26 mouse cellular contexts compared by ENCODE assay signal in the genomic region with DNA sequence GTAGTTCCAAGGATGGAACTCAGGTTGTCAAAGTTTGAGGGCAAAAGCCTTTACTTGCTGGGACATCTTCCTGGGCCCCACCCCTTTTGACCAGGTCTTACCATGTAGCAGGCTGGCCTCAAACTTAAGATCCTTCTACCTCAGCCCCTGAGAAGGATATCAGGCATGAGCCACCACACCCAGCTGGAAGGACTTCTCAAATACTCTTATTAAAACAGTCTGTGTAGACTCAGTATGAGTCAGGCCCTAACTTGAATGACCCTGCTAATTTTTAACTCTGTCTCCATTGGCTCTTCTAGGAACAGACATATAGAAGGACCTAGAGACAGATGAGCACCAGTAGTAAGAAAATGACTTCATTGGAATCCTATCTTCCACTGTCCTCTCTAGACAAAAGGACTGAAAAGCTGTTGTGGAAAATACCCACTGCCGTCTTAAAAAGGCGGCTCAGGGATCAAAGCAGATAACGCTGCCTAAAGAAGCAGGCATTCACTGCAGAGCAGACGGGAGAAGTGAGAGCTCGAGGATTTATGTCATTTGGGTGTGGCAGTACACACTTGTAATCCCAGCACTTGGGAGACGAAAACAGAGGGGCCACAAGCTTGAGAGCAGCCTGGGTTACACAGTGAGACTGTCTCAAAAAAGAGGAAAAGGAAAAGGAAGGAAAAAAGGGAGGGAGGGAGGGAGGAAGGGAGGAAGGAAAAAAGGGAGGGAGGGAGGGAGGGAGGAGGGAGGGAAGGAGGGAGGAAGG. TPM values are rescaled to one million over a fixed set of nuclear protein-coding genes. Genes with fewer than 3 reads are reported as not detected.
A peak's percentile ranks its signal among the peaks of the same experiment; 100 is the strongest.
DNase-seq lines count a peak whose midpoint lies in the region; ATAC-seq and TF ChIP-seq lines count a peak whose summit lies in the region.
"Had no signal": no experiment of that assay in that cellular context is flagged by ENCODE, and none has a peak within 500 bp of the region (broad histone marks: within the 10 kb centered on the region; RNA-seq: fewer than 3 reads in every experiment).

No protein-coding gene starts in this region.

- 34% methylated on average over 6 of the region's 6 CpGs for WGBS in lung, postnatal 0 days
- WGBS in large intestine, adult 2 months: 24% methylated on average over 6 of the region's 6 CpGs
- WGBS in stomach, embryonic 15.5 days: 42% methylated on average over 6 of the region's 6 CpGs

- H3K9me3 ChIP-seq in lung, postnatal 0 days (ENCODE audit: low read length): no peaks in the 10 kb centered on the region
- no peaks in the 10 kb centered on the region for H3K9me3 ChIP-seq in stomach, embryonic 15.5 days
- H3K9me3 ChIP-seq: embryonic facial prominence, embryonic 15.5 days; forebrain, embryonic 13.5 days; midbrain, embryonic 13.5 days had no signal

- peak; percentile 89 for ATAC-seq in lung, postnatal 0 days
- peak; percentile 80 for ATAC-seq in stomach, embryonic 15.5 days (ENCODE audit: insufficient read depth, low FRiP score, low read depth)
- ATAC-seq in cerebellum, adult (ENCODE audit: insufficient number of reproducible peaks, low FRiP score, low TSS enrichment): no peak
- ATAC-seq: forebrain, embryonic 13.5 days; hindbrain, embryonic 16.5 days; midbrain, embryonic 13.5 days had no signal

- peaks cover 23% of the 10 kb centered on the region for H3K36me3 ChIP-seq in lung, postnatal 0 days (ENCODE audit: insufficient read depth, low read length)
- H3K36me3 ChIP-seq in stomach, embryonic 15.5 days: 0 out of 2 replicates have a peak, but pooled peaks cover 16% of the 10 kb centered on the region

- TF ChIP-seq EP300 in lung, postnatal 0 days (IDR thresholded peaks at IDR 0.05): peak; percentile 47

- no peak overlapping the region for H3K9ac ChIP-seq in lung, postnatal 0 days (replicated peaks; ENCODE audit: low read depth)
- H3K9ac ChIP-seq in stomach, embryonic 15.5 days: no peak overlapping the region
- H3K9ac ChIP-seq: embryonic facial prominence, embryonic 15.5 days; forebrain, embryonic 13.5 days; liver, embryonic 14.5 days; midbrain, embryonic 13.5 days had no signal

- H3K4me2 ChIP-seq in lung, postnatal 0 days (replicated peaks; ENCODE audit: low read depth, low read length): no peak overlapping the region
- H3K4me2 ChIP-seq in stomach, embryonic 15.5 days: no peak overlapping the region
- H3K4me2 ChIP-seq: embryonic facial prominence, embryonic 15.5 days; forebrain, embryonic 13.5 days; midbrain, embryonic 13.5 days had no signal

- H3K4me3 ChIP-seq in lung, postnatal 0 days (ENCODE audit: low read depth, low read length): no peak overlapping the region
- no peak overlapping the region for H3K4me3 ChIP-seq in stomach, embryonic 15.5 days (replicated peaks)
- H3K4me3 ChIP-seq: embryonic facial prominence, embryonic 15.5 days; forebrain, embryonic 13.5 days; midbrain, embryonic 13.5 days had no signal

- no peaks in the 10 kb centered on the region for H3K4me1 ChIP-seq in lung, postnatal 0 days (ENCODE audit: insufficient read depth, low read depth, low read length)
- H3K4me1 ChIP-seq in stomach, embryonic 15.5 days: no peaks in the 10 kb centered on the region
- H3K4me1 ChIP-seq: embryonic facial prominence, embryonic 15.5 days; forebrain, embryonic 13.5 days; midbrain, embryonic 13.5 days had no signal

- peak; percentile 67 for DNase-seq in lung, postnatal 0 days (ENCODE audit: low spot score)
- no peak for DNase-seq in lung, postnatal 10 days
- peak; percentile 25 for DNase-seq in large intestine, adult 2 months (ENCODE audit: low read depth, low spot score)
- DNase-seq in kidney, adult 9 months: no peak
- DNase-seq: adrenal gland, postnatal 14 days; cerebellum, adult 11-12 months; cerebellum, postnatal 10 days; gastrocnemius, postnatal 14 days; heart, postnatal 14 days; kidney, adult 8-10 months; kidney, postnatal 10 days; liver; right cerebral cortex, postnatal 14 days had no signal

- peak overlapping the region; percentile 59 for H3K27ac ChIP-seq in lung, postnatal 0 days (ENCODE audit: low read length)
- H3K27ac ChIP-seq in stomach, embryonic 15.5 days: no peak overlapping the region; the same call in 1 of the 2 replicates
- H3K27ac ChIP-seq: embryonic facial prominence, embryonic 15.5 days; forebrain, embryonic 13.5 days; liver, embryonic 14.5 days; macrophage; midbrain, embryonic 13.5 days had no signal

- H3K27me3 ChIP-seq in lung, postnatal 0 days (replicated peaks; ENCODE audit: insufficient read depth, low read length): no peaks in the 10 kb centered on the region
- H3K27me3 ChIP-seq in stomach, embryonic 15.5 days (replicated peaks): no peaks in the 10 kb centered on the region
- H3K27me3 ChIP-seq: CH12.LX; embryonic facial prominence, embryonic 15.5 days; forebrain, embryonic 13.5 days; midbrain, embryonic 13.5 days had no signal

- TF ChIP-seq CTCF in lung, postnatal 0 days (IDR thresholded peaks at IDR 0.05): no peak

RNA-seq across cellular contexts. Expression of a gene that starts 26.5 kb away (rescaled TPM):
- polyA plus RNA-seq in lung, postnatal 0 days (2015; fragmentation: Nextera tagmentation; extraction: Ambion mirVana): 7.6 and 10.5 TPM in 2 replicates
- polyA plus RNA-seq in large intestine, adult 2 months (2012; rRNA removed): 11.2 and 16.8 TPM in 2 replicates
- 14.2 and 14.3 TPM in 2 replicates for polyA plus RNA-seq in stomach, embryonic 15.5 days (2015; fragmentation: Nextera tagmentation; extraction: Ambion mirVana)

RNA-seq across cellular contexts. Expression of a gene that starts 39.2 kb away (rescaled TPM):
- polyA plus RNA-seq in lung, postnatal 0 days (2015; fragmentation: Nextera tagmentation; extraction: Ambion mirVana): 4.7 and 6.5 TPM in 2 replicates
- 0.10 and 0.11 TPM in 2 replicates for polyA plus RNA-seq in large intestine, adult 2 months (2012; rRNA removed)
- 0.50 and 0.67 TPM in 2 replicates for polyA plus RNA-seq in stomach, embryonic 15.5 days (2015; fragmentation: Nextera tagmentation; extraction: Ambion mirVana)
- polyA plus RNA-seq: C2C12; forebrain, embryonic 13.5 days; hindbrain, embryonic 11.5 days; intestine, embryonic 14.5 days; midbrain, embryonic 13.5 days; neural tube, embryonic 14.5 days had no signal

RNA-seq across cellular contexts. Expression of a gene that starts 45.5 kb away (rescaled TPM):
- polyA plus RNA-seq in lung, postnatal 0 days (2015; fragmentation: Nextera tagmentation; extraction: Ambion mirVana): 31.0 and 34.4 TPM in 2 replicates
- 70.2 and 109 TPM in 2 replicates for polyA plus RNA-seq in large intestine, adult 2 months (2012; rRNA removed)
- polyA plus RNA-seq in stomach, embryonic 15.5 days (2015; fragmentation: Nextera tagmentation; extraction: Ambion mirVana): 4.8 and 6.0 TPM in 2 replicates

RNA-seq across cellular contexts. Expression of a gene that starts 45.5 kb away (rescaled TPM):
- polyA plus RNA-seq in lung, postnatal 0 days (2015; fragmentation: Nextera tagmentation; extraction: Ambion mirVana): 21.7 and 22.1 TPM in 2 replicates
- 17.8 and 34.3 TPM in 2 replicates for polyA plus RNA-seq in large intestine, adult 2 months (2012; rRNA removed)
- polyA plus RNA-seq in stomach, embryonic 15.5 days (2015; fragmentation: Nextera tagmentation; extraction: Ambion mirVana): 19.8 and 20.8 TPM in 2 replicates

Comparison
In these comparisons a context has a peak if more than half of its experiments do, and no peak if none do; other contexts are left out.
1. DNase-seq: peak in lung, postnatal 0 days (single experiment) and large intestine, adult 2 months (single experiment); none in lung, postnatal 10 days (single experiment) and kidney, adult 9 months (single experiment).